Mouse (Mus musculus) neutrophil, adult 59 days (primary cell): ENCODE results near the gene Gm29609. TPM values are rescaled to one million over a fixed set of nuclear protein-coding genes. Genes with fewer than 3 reads are reported as not detected.

Source experiments
- total RNA-seq, 2 experiments: library from RNA; stranded (reverse); gene quantifications; 1 replicate in 1 of 2; 2 replicates in 1 of 2; pipeline ENCODE4 v1.2.4; 2023

Gm29609 gene
- 1 to 10 TPM in 1 of 2 experiments, under 1 TPM in 1; 0.56 to 1.1 TPM for total RNA-seq

DNA sequence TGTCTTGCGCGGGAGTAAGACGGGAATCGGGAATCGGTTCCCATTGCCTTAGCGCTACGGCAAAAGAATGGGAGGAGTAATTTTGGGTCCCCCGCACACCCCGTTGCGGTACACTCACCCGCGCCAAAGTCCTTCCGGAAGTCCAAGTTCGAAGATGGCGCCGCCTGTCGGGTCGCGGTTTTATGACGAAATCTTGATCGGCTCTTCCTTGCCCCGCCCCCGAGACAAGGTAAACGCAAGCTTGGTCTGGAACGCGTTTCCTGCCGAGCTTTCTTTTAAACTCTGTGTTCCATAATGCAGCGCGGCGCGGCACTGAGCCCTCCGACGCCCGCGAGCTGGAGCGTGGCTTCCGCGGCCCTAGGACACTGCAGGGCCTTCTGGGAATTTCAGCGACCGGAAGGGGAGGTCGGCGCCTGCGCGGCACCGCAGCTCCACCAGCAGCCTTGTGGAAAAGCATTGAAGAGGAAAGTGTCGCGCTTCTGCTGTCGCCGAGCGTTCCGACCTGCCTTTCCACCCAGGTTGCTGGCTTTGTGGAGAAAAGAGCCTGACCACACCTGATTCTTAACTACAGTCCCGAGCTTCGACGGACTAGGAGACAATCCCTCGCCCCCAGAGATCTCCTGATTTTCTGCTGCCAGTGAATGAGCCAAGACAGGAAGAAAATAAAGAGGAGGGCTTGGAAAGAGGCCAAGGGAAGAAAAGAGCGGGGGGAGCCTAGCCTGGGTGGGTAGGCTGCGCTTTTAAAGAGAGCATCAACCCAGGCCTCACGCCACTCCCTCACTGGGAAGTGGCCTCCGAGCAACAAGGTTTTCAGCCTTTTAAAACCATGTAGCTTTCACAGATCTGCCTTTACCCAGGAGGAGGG, at the start of gene Gm29609, which contains the start of gene Gtf3c2:
Gm29609 (minus strand) TSS at position 146 of the 865 bp plus-strand sequence.
Gtf3c2 (minus strand) TSS at position 379 of the 865 bp plus-strand sequence.

DNA sequence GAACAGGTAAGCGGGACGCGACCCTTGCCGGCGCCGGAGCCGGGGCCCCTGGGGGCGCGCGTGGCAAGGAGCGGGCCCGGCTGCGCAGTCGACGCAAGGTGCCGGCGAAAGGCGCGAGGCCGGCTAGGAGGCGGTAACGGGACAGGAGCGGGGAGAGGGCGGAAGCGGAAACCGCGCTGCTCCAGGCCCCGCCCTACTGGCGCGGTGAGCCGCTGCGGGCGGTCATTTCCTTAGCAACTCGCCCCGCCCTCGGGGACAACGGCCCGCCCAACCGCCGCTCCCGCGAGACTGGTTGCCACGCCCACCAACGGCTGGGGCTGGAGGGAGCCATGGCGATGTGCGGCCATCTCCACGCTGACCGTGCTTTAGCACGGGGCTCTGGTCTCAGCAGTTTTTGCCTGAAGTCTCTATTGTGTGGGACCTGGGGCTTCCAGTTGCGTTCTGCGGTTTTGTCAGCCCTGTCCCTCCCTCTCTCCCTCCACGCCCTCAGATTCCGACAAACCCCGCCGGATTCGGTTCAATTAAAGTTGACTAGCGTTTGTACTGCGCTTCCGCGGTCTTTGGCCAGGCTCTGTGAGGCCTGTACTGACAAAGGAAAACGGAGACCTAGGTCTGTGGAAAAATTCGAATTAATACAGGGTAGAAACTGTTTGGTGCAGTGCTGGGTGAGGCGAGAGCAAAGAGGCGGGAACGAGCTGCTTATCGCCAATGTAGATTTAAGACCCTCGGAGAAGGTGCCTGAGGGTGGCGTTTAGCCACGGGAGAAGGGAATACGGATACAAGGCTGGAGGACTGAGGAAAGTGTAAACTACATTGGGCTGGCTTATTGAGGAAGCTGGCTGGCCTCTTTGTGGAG, 41.0 kb upstream of the Gm29609 start, which contains the start of gene Ppm1g:
Ppm1g (minus strand) TSS at position 240 of the 856 bp plus-strand sequence.

DNA sequence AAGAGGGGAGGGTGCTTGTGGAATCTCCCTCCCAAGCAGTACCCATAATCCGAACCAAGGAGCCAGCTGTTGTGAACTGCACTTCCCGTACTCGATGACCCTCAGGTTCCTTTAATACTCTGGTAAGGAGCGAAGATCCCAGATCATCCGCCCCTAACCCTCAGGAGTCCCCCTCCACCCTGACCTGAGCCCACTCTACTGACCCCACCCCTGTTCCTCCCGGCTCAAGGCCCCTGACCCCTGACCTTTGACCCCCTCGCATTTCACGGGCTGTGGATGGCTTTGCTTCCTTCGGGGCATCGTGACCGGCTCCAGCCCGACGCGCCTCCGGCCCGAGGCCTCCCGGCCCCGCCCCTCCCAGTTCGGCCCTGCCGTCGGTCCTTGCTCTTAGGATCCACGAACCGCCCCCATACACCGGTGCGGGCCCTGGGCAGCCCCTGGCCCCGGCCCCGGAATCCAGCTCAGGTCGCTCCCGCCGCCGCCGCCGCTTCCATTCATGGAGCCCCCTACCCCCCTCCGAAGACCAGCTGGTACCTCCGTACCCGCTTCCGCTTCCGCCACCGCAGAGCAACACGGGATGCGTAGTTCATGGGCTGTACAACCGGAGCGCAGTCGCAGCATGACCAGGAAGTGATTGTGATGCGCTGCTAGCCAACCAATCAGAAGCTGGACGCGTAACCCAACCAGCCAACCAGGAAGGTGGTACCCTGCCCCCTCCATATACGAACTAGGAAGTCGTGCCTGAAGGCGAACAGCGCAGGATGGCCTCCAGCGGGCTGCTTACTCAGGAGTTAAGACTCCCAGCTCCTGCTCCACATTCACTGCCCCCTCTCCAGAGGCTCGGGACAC, 22.3 kb upstream of the Gm29609 start, which contains the start of gene Zfp513:
Zfp513 (minus strand) TSS at position 562 of the 849 bp plus-strand sequence.

DNA sequence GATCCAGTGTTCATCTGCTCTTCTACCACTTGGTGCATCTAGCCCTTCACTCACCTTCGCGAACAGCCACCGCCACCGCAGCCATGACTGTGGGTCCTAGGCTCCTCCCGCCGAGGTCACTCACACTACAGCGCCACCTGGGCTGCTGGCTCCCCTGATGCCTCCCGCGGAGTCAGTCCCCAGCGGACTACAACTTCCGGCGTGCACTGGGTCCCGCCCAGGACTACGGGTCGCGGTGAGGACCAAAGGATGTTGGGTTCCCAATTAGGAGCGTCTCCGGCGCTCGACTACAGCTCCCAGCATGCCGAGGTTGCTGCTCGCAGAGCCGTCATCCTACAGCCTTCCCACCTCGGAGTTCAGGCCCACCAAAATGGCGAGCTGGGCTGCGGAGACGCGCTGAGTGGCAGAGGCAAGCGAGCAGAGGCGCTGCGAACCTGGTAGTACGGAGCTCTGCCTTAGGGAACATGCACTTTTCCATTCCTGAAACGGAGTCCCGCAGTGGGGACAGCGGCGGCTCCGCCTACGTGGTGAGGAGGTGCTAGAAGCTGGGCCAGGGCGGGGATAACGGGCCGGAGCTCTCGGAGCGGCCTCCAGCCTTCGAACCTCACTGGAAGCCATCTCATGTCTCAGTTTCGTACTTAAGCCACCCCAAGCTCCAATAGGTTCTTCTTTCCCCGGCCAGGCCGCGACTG, 13.4 kb upstream of the Gm29609 start, which contains the start of the genes Snx17 and Eif2b4:
Snx17 (plus strand) TSS at position 289 of the 692 bp plus-strand sequence.
Eif2b4 (minus strand) TSS at position 492 of the 692 bp plus-strand sequence.

DNA sequence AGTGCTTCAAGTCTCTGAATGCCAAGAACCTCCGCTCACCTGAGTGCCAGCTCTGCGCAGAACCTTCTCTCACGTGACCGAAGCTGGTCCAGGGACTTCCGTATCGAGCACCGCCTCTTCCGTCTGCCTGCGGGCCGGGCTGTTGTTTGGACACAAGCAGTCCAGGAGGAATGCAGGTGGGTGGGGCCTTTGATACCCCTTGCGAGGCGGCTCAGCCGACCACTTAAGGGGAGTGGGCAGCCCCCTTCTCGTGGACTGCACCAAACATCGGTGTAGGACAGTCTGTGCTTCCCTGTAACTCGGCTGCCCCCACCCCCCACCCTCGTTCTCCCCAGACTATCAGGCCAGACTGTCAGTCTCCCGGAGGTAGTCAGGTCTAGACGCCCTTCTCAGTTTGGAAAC, 25.6 kb downstream of the Gm29609 start, which contains the start of gene Mpv17:
Mpv17 (minus strand) TSS at position 100 of the 402 bp plus-strand sequence.

DNA sequence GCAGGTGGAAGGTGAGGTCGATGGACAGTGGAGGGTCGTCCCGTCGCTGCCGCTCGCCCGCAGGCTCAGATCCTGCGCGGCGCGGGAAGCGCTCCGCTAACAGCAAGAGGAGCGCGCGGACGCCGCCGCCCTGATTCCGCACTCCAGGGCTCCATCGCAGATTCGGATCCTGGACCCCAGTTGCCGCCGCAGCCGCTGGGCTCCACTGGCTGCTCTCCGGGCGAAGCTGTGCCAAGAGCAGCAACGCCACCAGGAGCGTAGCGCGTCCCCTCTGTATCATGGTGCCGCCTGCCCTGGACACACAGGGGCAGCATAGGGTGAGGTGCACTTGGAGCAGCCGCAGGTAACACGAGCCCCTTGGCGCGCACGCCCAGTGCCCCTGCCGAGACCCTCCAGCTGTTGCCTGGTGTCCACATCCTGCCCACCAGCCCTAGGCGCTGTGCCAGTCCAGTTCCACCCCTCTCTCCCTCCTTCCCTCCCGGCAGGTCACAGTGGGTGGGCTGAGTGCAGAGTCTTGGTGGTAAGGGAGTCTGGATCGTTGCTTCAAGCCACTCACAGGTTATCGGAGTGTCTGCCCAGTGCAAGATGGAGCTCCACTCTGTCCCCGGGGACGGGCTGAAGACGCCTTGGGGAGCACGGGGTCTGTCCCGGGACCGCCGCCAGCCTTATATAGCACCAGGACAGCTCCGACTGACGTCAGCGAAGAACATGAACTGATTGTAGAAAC, 41.3 kb downstream of the Gm29609 start, which contains the start of gene Ucn:
Ucn (minus strand) TSS at position 589 of the 727 bp plus-strand sequence.

DNA sequence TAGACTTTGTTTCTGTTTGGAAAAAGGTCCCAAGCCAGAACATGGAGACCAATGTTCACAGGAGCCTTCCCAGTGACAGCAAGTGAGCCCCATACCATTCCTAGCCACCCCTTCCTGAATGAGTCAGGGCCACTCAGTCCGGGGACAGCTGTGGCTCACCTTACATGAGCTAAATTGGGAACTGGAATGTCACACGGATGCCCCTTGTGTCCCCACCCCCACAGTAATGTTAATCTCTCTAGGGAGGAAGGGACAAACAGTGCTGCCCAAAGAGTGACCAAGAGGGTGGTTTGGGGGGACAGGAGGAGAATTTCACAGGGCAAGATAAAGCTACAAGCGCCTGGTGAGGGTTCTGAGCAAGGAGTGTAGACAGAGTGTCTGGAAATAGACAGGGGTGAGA, 63.4 kb downstream of the Gm29609 start, which contains the start of gene Trim54:
Trim54 (plus strand) TSS at position 359 of the 400 bp plus-strand sequence.

DNA sequence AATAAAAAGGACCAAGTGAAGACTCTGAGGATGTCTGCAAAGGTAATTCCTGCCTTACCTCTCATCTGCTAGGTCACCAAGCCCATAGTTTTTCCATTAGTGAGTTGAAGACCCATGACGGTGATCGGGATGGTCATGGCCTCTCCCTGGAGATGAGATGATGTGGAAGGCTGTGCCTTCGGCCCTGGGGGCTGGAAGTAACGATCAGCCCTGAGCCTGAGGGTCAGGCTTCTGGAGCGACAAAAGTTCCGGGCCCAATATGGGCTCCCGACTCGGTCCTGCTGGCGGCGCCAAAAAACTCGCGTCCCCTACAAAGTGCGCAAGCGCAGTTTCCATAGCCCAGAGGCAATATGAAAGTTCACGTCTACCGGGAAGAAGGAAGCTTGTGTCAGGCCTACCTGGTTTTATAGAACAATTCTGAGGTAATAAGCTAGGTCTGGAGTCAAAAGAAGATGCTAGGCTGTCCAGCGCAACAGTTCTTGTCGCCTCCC, 71.7 kb downstream of the Gm29609 start, which contains the start of gene Slc30a3:
Slc30a3 (minus strand) TSS at position 238 of the 491 bp plus-strand sequence.

DNA sequence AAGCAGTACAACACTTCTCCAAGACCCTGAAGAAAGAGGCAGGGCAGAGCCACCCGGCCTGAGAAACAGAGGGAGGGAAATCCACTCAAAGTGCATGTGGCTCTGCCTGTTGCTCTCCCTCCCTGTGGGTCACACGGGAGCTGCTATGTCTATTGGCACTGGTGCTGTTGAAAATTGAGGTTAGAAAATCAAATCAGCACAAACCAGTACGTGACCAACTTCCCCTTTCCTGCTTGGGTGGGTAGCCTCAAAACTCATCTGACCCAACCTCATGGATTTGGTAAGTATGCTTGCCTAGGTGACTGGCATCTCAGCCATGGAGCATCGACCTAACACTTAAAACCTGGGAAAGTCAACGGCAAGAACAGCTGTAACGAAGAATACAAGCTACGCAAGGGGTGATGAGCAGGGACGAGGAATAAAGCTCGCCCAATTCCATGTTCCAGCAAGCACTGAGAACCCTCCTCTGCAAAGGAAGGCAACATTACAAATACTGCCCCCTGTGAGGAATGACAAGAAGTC, 73.8 kb downstream of the Gm29609 start, which contains the start of gene Dnajc5g:
Dnajc5g (plus strand) TSS at position 472 of the 522 bp plus-strand sequence.

Other genes with a start within 250 kb of the Gm29609 start
- gene Cgref1, start 234.3 kb downstream of the Gm29609 start, total RNA-seq: not detected
- gene Preb, start 219.6 kb downstream of the Gm29609 start, total RNA-seq: 100 to 1,000 TPM; 319 to 353 TPM
- not detected for gene Tcf23, start 211.2 kb downstream of the Gm29609 start, total RNA-seq
- gene Atraid, start 131.6 kb downstream of the Gm29609 start, total RNA-seq: 10 to 100 TPM; 17.9 to 23.8 TPM
- 1 to 10 TPM; 2.4 to 3.2 TPM for gene Slc5a6, start 131.0 kb downstream of the Gm29609 start, total RNA-seq
- 10 to 100 TPM; 17.6 to 19.8 TPM for gene Cad, start 125.1 kb downstream of the Gm29609 start, total RNA-seq
- gene Dnajc5g, start 73.6 kb downstream of the Gm29609 start, total RNA-seq: not detected
- not detected for gene Slc30a3, start 71.7 kb downstream of the Gm29609 start, total RNA-seq
- gene Trim54, start 63.2 kb downstream of the Gm29609 start, total RNA-seq: not detected
- not detected for gene Ucn, start 41.1 kb downstream of the Gm29609 start, total RNA-seq
- 10 to 100 TPM in 1 of 2 experiments, 1 to 10 TPM in 1; 8.7 to 11.5 TPM for gene Mpv17, start 25.7 kb downstream of the Gm29609 start, total RNA-seq
- gene Gtf3c2, start 233 bp upstream of the Gm29609 start, total RNA-seq: 10 to 100 TPM; 72.0 to 74.7 TPM
- gene Snx17, start 13.3 kb upstream of the Gm29609 start, total RNA-seq: 10 to 100 TPM; 48.7 to 57.6 TPM
- 10 to 100 TPM; 21.2 to 27.4 TPM for gene Eif2b4, start 13.5 kb upstream of the Gm29609 start, total RNA-seq
- gene Zfp513, start 22.4 kb upstream of the Gm29609 start, total RNA-seq: 10 to 100 TPM; 27.5 to 31.2 TPM
- 10 to 100 TPM; 78.2 to 80.5 TPM for gene Ppm1g, start 40.8 kb upstream of the Gm29609 start, total RNA-seq
- 100 to 1,000 TPM; 185 to 192 TPM for gene Nrbp1, start 61.0 kb upstream of the Gm29609 start, total RNA-seq
- gene Gm9970, start 61.3 kb upstream of the Gm29609 start, total RNA-seq: 1 to 10 TPM in 1 of 2 experiments, not detected in 1; 2.6 TPM
- 10 to 100 TPM; 11.2 TPM for gene Krtcap3, start 71.8 kb upstream of the Gm29609 start, total RNA-seq
- 10 to 100 TPM in 1 of 2 experiments, 1 to 10 TPM in 1; 9.8 to 11.8 TPM for gene Ift172, start 111.2 kb upstream of the Gm29609 start, total RNA-seq
- gene Fndc4, start 116.2 kb upstream of the Gm29609 start, total RNA-seq: not detected
- not detected for gene Gckr, start 117.5 kb upstream of the Gm29609 start, total RNA-seq